Mouse (Mus musculus) cerebellum, adult 11 months (tissue): ENCODE measurements around the gene Foxa3.

ENCODE experiments used
- DNase-seq: peaks from one replicate; pipeline ENCODE4 v3.0.0; 2022

Foxa3 gene

DNA sequence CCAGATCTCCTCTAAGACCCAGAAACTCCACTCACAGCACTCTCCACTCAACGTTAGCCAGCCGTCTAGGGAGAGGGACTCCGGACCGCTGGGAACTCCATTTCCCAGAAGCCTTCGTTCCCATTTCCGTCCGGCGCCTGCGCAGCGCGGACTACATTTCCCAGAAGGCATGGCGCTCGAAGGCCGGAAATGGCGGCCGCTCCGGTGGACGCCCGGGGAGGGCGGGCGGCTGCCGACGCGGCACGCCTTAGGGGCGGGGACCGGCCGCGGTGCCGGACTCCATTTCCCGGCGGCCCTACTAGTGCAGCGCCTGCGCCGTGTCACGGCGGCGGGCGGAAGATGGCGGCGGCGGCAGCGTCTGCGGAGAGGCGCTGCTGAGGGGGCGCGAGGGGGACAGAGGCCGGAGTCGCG lies 763 bp upstream of the Foxa3 start, which contains the start of gene Sympk:
Gene Sympk, plus strand, starts transcription at position 282 of the 411 bp plus-strand sequence.
- peak; percentile 93 for DNase-seq

DNA sequence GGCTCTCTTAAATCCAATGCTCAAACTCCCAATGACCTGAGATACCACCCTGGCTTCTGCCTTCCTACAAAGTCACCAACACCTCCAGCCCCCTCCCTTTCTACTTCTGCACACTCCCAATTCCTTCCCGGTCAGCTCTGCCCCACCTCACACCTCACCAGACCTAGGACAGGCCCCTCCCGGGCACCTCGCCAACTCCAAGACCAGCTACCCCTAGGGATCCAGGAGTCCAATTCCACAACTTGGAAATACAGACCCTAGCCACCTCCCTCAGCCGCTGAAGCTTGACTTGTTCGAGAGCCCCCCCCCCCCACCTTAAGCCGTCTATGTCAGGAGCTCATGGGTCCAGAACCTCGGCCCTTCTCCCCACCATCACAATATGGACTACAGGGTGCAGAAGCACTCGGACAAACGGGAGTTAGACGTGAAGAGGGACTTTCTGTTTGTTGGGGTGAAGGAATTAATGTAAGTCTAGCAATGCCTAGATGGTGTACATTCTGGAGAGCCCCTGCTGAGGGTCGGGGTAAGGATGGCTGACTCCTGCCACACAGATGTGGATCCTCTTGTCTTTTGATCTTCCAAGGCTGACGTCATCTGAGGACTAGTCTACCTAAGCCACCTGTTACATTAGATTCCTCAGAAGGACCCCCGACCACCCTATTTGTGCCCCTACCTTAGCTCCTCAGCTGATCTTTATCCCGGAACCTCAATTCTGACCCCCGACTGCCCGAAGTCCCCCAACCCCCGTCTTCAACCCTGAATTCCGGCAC lies 964 bp downstream of the Foxa3 start:
- DNase-seq, result no peak

- DNase-seq, result no peak
These were observed 2.3 kb downstream of the Foxa3 start for GRCm38 (mm10) chr7:19021048-19021447.

DNA sequence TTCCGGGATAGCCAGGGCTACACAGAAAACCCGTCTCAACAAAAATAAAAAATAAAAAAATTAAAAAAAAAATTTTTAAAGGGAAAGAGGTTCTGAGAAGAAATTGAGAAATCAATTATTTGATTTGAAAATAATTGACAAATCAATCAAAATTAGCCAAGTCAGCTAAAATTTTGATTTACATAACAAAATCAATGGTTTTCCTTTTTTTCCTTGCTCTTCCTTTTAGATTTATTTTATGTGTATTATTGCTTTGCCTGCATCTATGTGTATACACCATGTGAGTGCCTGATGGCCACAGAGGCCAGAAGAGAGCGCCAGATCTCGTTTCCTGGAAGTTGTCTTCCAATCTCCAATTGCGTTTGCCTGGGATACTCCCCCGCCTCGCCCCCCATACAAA lies 5.4 kb downstream of the Foxa3 start:
- DNase-seq, result no peak

DNA sequence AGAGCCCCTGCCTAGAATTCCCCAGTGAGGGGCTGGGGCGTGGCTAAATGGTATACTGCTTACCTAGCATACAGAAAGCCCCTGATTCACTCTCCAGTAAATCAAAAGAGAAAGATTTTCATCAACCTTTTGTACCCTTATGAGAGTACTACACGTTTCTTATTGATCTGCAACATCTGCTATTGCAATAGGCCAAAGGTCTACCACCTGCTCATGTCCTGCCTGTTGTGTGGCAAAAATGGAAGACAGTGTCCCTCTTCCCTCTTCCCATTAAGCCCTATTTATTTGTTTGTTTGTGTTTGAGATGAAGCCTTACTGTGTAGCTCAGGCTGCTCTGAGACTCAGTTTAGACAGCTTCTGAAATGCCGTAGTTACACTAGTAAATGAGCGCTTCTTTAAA lies 7.3 kb downstream of the Foxa3 start:
- DNase-seq, result no peak

- DNase-seq, result no peak
These were observed 8.9 kb downstream of the Foxa3 start for GRCm38 (mm10) chr7:19014452-19014851.

- DNase-seq, result no peak
These were observed 10.5 kb downstream of the Foxa3 start for GRCm38 (mm10) chr7:19012882-19013281.

DNA sequence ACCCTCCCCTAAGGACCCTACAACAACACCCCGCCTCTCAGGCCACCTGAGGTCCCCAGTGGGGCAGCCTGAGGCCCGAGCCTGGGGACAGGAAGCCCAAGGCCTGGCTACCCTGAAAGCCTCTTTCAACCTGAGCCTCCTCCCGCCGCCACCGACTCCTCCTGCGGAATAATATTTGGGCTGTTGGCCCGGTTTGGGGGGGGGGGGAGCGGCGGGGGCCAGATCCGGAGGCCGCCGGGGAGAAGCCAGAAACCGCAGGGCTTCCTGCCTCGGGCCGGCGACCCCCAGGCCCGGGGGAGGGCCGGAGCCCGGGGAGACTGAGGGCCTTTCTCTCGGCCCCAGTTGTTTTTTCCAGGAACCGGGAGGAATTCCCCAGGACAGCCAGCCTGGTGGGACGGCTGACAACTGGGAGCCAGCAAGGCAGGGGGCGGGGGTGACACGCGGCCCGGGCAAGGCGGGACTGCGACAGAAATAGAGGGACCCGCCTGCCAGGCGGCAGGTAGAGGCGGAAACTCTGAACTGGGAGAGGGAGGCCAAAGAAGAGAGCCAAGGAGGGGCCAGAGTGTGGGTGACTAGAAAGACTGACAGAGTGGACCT lies 11.2 kb downstream of the Foxa3 start:
- DNase-seq, result no peak

DNA sequence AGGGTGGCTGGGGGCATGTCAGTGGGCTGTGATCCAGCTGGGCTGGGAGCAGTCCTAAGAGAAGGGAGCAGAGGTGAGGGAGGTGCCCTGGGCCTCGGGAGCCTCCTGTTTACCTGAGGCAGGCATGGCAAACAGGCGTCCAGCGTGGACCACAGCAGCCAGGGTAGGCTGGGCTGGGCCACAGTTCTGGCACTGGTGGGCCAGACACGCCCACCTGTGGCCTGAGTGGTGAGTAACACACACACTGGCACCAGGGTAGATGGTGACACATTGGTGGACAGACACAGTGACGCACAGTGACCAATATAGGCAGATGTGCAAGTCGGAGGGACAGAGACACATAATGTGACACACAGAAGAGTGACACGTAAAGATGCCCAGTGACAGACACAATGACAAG lies 12.8 kb downstream of the Foxa3 start:
- DNase-seq, result no peak

DNA sequence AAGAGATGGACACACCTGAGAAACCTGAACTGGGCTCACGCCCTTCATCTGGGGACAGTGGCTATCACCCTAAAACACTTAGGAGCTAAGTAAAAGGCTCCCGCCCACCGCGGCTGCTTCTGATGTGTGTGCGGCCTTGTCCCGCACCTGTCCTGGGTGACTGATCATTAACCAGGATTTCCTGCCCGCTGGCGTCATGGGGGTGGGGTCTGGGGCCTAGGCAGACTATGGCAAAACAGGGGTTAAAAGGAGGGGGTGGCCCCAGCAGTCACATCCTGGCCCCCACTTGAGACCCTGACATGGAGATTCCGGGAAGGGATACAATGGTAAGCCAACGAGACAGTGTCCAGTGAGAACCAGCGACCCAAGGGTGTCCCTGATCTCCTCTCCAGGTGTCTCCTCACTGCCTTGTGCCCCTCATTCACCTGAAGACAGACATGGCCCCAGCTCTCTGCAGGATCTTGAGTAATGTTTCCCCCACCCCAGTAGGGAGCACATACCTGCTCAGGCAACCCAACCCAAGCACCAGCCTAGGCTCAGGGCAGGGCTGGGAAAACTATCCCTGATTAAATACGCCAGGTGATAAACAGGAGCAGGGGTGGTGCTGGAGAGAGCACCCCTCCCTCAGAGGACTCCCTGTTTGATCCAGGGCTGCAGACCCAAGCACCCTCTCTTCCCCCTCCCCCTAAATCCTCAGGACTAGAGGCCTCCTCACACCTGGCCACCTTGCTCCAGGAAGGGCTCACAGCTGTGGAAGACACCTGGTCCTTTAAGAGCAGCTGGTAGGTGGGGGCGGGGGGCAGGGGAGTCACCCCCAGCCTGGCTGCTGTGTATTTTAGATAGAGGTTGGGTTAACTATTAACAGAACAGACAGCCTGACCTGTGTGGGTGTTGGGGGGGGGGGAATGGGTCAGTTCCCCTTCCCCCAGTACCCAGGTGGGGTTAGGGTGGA lies 16.0 kb downstream of the Foxa3 start:
- DNase-seq, result peak; percentile 44

- peak; percentile 78 for DNase-seq
These were observed 16.9 kb downstream of the Foxa3 start for GRCm38 (mm10) chr7:19006476-19006875.

DNA sequence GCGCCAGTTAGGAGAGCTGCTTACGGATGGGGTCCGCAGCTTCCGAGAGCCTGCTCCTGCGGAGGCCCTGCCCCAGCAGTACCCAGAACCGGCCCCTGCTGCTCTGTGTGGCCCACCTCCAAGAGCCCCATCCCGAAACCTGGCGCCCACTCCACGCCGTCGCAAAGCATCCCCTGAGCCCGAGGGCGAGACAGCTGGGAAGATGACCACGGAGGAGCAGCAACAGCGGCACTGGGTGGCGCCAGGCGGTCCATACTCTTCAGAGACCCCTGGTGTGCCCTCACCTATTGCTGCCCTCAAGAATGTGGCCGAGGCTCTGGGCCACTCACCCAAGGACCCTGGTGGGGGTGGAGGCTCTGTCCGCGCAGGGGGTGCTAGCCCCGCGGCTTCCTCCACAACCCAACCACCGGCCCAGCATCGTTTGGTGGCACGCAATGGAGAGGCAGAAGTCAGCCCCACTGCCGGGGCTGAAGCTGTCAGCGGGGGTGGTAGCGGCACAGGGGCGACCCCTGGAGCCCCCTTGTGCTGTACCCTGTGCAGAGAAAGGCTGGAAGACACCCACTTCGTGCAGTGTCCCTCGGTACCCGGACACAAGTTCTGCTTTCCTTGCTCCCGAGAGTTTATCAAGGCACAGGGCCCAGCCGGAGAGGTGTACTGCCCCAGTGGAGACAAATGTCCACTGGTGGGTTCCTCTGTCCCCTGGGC lies 17.8 kb downstream of the Foxa3 start:
- peak; percentile 59 for DNase-seq

- DNase-seq, result no peak
These were observed 18.7 kb downstream of the Foxa3 start for GRCm38 (mm10) chr7:19004631-19005079.

- DNase-seq, result peak; percentile 94
These were observed 19.3 kb downstream of the Foxa3 start, which contains the start of gene Irf2bp1 for GRCm38 (mm10) chr7:19003902-19004630. Irf2bp1 (plus strand) TSS chr7:19004044.

- DNase-seq, result peak; percentile 70
These were observed 20.4 kb downstream of the Foxa3 start for GRCm38 (mm10) chr7:19002848-19003498.

DNA sequence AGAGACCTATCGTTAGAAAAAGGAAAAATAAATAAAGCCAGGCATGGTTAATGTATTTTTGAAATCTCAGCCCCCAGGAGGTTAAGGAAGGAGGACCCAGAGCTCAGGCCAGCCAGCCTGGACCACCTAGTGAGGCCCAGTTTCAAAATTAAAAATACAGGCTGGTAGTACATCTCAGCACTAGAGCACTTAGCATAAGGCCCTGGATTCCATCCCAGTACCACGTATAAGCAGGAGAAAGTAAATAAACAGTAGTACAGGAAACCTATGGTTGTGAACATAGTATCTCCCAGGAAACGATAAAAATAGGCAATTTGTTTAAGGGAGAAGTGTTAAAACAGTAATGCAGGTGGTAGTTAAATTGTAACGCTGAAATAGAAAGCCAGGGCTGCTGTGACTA lies 21.2 kb downstream of the Foxa3 start:
- peak; percentile 12 for DNase-seq

- DNase-seq, result no peak
These were observed 21.6 kb downstream of the Foxa3 start for GRCm38 (mm10) chr7:19001807-19002085.

DNA sequence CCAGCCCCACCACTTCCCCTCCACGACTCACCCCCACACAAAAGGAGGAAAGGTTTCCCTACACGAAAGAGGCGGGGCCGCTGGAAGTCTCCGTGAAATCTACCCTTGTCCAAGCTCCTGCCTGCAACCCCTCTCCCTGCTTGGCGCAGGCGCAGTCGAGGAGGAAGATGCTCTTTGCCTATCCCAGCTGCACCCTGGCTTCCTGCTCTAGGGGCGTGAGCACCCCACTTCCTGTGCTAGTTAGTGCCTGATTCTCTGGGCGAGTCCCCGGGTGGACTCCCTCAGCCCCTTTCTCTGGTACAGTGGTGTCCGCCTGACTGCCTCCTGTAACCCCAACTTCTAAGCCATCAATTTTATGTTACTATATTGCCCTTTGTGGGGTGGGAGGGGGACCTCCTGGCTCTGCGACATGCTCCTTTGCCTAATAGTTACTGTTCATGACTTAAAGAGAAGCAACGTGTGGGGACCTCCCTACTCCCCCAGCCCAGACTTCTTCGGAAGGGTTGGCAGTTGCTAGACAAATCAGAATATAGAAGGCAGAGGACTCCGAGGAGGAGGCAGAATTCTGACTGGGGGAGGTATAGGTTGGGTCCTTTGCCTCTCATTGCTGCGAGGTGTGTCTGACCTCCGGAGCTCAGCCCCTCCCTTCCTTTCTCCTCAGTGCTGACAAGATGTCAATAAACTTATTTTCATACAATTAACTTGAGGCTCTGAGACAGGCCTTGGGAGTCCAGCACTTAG lies 22.1 kb downstream of the Foxa3 start:
- DNase-seq, result peak; percentile 37

DNA sequence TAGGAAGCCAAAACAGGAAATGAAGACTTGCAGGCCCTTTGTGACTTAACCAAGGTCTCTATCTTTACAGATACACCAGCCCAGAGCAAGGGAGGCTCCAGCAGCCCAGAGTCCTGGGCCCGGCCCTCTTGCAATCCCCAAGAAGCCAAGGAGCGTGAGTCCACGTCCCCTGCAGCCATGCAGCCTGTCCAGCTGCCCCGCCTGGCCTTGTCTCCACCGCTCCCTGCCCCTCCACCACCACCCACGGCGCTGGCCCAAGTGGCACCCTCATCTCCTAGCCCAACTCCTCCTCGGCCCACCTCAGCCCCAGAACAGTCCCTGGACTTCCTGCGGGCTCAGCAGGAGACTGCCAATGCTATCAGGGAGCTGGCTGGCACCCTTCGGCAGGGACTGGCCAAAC lies 22.9 kb downstream of the Foxa3 start:
- DNase-seq, result peak; percentile 41

DNA sequence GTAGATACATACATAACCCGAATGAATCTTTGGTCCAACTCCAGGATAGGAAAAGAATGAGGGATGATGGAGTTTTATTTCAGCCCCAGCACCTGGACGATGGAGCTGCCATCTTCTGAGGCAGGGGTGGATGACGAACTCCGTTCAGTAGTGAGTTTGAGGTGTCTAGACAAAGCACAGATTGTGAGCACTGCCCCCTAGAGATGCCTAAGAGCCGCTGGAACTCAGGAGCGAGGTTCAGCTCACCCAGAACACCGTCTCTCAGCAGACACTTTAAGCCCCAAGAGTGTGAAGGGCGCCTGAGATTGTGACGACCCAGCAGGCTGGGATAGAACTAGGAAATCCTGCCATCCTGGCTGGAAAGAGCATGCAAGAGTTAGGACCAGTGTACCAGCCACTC lies 24.5 kb downstream of the Foxa3 start:
- peak; percentile 10 for DNase-seq

- DNase-seq, result no peak
These were observed 30.3 kb downstream of the Foxa3 start for GRCm38 (mm10) chr7:18993036-18993435.
